Mouse (Mus musculus) limb, embryonic 10.5 days (tissue): ENCODE results near the gene Ttc25. TPM values are rescaled to one million over a fixed set of nuclear protein-coding genes. Genes with fewer than 3 reads are reported as not detected.

Experiments
- DNase-seq: peaks from one replicate; pipeline ENCODE4 v3.0.0-alpha.2; 2017; ENCODE audit warnings: low spot score
- H3K27ac ChIP-seq: fragments of 300-500 bp; sonication (generic); 2 replicates; pipeline ENCODE4 v1.5.1; 2016; ENCODE audit warnings: mild to moderate bottlenecking
- H3K27me3 ChIP-seq: fragments of 300-500 bp; sonication (generic); 2 replicates; pipeline ENCODE4 v1.6.1; 2016; ENCODE audit warnings: low read depth, mild to moderate bottlenecking; ENCODE audit not compliant: poor library complexity, severe bottlenecking
- H3K36me3 ChIP-seq: fragments of 300-500 bp; sonication (generic); 2 replicates; pipeline ENCODE4 v1.6.1; 2016; ENCODE audit warnings: mild to moderate bottlenecking, moderate library complexity
- H3K4me1 ChIP-seq: fragments of 300-500 bp; sonication (generic); 2 replicates; pipeline ENCODE4 v1.6.1; 2016
- H3K4me3 ChIP-seq: fragments of 300-500 bp; sonication (generic); 2 replicates; pipeline ENCODE4 v1.5.1; 2016; ENCODE audit warnings: mild to moderate bottlenecking, moderate library complexity
- H3K9me3 ChIP-seq: fragments of 300-500 bp; sonication (generic); replicated peaks from 2 replicates; pipeline ENCODE4 v1.6.1; 2016; ENCODE audit warnings: mild to moderate bottlenecking
- WGBS: fragments of 180-500 bp; shearing (Covaris S2); methylation state at CpG from one replicate; pipeline ENCODE4 v1.1.7; 2016; 5-methylcytosine and 5-hydroxymethylcytosine counted together
- polyA plus RNA-seq: library from polyadenylated mRNA; unstranded; fragments of >200 nt; fragmentation: Nextera tagmentation; extraction: Ambion mirVana; gene quantifications from 2 replicates; pipeline ENCODE4 v1.2.1, GENCODE M21; 2016

The Ttc25 gene
- polyA plus RNA-seq, 1 experiment from 2014 or later: 1.1 TPM

DNA sequence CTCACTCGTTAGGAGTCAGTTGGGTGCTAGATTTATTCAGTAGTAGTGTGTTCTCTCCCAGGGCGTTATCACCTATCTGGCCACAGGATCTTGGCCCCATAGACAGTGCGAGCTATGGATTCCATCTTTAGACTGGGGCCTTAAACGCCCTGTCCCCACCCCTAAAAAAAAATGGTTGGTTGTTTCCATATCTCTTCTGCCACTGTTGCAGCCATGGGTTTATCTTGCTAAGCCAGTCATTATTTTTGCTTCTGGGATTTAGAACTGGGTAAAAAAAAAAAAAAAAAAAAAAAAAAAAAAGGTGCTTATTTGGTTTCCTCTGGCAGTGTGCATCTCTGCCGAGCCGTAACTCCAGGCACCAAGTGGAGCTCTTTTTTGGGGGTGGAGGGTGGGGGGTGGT, 19.3 kb downstream of the Ttc25 start:
- Histone ChIP-seq H3K4me3 (no peak overlapping the region), H3K27ac (no peak overlapping the region), H3K27me3 (no peaks in the 10 kb centered on the region), H3K9me3 (no peaks in the 10 kb centered on the region), H3K36me3 (no peaks in the 10 kb centered on the region), H3K4me1 (peaks cover 6% of the 10 kb centered on the region; the same call in 1 of the 2 replicates)
- 89% methylated on average over 6 of the region's 6 CpGs for WGBS
- no peak for DNase-seq

DNA sequence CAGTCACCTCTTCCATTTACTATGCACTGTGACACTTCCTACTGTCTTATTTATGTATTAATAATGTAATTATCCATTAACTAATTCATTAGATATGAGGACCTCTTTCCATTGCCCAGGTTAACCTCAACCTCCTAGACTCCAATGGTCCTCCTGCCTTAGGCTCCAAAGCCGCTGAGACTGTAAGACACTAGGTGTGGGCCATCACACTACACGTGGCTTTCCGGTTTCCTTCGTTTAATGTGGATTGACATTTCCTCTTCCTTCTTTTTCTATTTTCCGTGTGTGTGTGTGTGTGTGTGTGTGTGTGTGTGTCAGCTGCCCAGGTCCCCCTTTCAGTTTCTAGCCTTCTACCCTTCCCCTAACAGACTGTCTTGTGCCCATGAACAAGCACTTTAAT, 21.8 kb downstream of the Ttc25 start:
- no peaks in the 10 kb centered on the region for H3K9me3 ChIP-seq
- 80% methylated on average over 5 of the region's 5 CpGs for WGBS
- peaks cover 19% of the 10 kb centered on the region for H3K4me1 ChIP-seq
- H3K27ac ChIP-seq: no peak overlapping the region
- DNase-seq: no peak
- H3K36me3 ChIP-seq: no peaks in the 10 kb centered on the region
- no peak overlapping the region for H3K4me3 ChIP-seq
- peaks cover 18% of the 10 kb centered on the region for H3K27me3 ChIP-seq

DNA sequence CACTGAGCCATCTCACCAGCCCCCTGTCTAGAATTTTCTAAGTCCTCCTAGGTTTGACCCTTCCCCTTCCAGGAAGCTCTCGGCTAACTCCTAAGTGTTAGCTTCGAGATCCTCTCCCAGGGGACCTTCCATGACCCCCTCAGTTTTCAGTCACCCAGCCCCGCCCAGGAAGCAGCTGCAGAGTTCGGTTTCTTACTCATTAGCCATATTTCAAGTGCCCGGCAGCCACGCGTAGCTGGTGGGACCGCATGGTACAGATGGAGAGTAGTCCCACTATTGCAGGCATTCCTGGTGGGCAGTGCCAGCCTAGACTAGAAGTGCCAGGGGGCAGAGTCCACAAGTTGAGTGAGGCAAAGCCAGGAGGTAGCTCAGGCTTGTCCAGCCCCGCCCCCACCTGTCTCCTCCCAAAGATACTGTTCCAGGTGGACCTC, 22.4 kb downstream of the Ttc25 start:
- WGBS: 78% methylated on average over 9 of the region's 9 CpGs
- Histone ChIP-seq H3K27me3 (peaks cover 22% of the 10 kb centered on the region), H3K4me3 (no peak overlapping the region), H3K9me3 (no peaks in the 10 kb centered on the region), H3K4me1 (peaks cover 19% of the 10 kb centered on the region), H3K36me3 (no peaks in the 10 kb centered on the region), H3K27ac (no peak overlapping the region)
- no peak for DNase-seq

DNA sequence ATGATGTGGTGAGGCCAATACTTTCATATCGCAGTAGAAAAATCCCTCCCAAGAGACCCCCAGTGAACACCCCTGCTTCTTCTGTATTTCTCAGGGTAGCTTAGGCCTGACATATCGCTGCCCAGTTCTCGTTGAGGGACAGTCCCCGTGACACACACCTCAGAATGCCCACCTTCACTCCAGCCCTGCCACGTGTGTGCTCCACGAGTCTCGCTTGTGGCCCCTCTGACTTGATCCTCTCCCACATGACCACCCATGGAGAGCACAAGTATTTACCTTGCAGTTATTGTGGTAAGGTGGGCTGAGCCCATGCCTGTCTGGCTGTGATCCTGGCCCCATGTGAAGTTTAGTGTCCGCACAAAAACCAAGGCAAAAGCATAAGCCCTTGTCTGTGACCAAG, 23.3 kb downstream of the Ttc25 start:
- DNase-seq: no peak
- WGBS: 90% methylated on average over 8 of the region's 8 CpGs
- H3K9me3 ChIP-seq: no peaks in the 10 kb centered on the region
- H3K27ac ChIP-seq: no peak overlapping the region
- peaks cover 22% of the 10 kb centered on the region for H3K27me3 ChIP-seq
- H3K36me3 ChIP-seq: no peaks in the 10 kb centered on the region
- H3K4me3 ChIP-seq: no peak overlapping the region
- H3K4me1 ChIP-seq: peaks cover 19% of the 10 kb centered on the region

DNA sequence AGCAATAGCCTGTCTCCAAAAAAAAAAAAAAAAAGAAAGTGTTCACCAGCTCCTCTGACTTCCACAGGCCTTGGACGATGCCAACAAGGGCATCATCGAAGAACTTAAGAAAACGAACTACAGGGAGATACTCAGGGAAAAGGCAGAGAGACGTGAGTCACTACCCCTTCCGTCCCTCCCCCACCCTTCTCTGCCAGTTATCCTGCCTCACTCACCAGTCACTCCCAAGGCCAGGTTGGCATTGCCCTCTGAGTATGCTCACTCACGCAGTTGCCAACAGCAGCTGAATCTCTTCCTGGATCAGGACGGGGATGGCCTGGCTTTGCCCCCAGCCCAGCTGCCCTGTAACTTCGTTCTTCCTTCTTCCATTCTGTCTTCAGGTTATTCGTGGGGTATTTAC, 24.4 kb downstream of the Ttc25 start:
- no peak overlapping the region for H3K27ac ChIP-seq
- WGBS: 57% methylated on average over 9 of the region's 9 CpGs
- H3K4me1 ChIP-seq: peaks cover 20% of the 10 kb centered on the region
- no peak overlapping the region for H3K4me3 ChIP-seq
- H3K27me3 ChIP-seq: peaks cover 22% of the 10 kb centered on the region
- H3K36me3 ChIP-seq: no peaks in the 10 kb centered on the region
- no peaks in the 10 kb centered on the region for H3K9me3 ChIP-seq
- no peak for DNase-seq

DNA sequence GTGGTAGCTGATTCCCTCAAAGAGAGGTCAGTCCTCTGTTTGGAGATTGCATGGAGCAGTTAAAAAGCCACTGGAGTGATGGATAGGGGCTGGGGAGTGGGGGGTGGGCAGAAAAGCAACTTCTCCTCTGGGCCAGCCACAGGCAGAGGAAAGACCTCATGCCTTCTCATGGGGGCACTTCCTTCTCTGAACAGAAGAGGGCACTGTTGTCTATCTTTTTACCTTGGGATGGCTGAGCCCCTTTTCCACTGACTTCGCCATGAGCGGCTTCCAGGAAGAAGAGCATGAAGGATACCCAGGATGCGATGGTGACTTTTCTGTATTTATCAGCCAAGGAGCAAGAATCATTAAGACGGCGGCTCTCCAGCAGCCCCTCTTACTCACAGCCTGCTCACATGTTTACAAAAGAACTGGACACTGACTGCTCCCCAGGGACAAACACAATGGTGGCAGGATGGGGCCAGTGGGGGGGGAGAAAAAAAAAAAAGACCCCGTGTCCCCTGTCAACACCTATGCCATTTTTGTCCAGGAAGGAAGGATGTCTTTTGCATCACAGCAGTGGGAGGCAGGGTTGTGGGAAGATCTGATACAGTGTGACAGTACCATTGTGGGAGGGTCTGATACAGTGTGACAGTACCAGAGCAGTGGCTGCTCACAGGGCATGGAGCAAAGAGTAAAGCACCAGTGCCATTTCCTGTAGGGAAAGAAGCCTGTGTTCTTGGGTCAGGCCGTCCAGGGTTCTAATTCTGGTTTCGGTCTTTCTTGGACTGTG, 25.2 kb downstream of the Ttc25 start:
- Histone ChIP-seq H3K36me3 (no peaks in the 10 kb centered on the region), H3K4me3 (peak overlapping the region; percentile 28), H3K27me3 (peaks cover 25% of the 10 kb centered on the region), H3K4me1 (peaks cover 29% of the 10 kb centered on the region), H3K9me3 (no peaks in the 10 kb centered on the region), H3K27ac (no peak overlapping the region)
- WGBS: 14% methylated on average over 8 of the region's 8 CpGs
- DNase-seq: peak; percentile 77

DNA sequence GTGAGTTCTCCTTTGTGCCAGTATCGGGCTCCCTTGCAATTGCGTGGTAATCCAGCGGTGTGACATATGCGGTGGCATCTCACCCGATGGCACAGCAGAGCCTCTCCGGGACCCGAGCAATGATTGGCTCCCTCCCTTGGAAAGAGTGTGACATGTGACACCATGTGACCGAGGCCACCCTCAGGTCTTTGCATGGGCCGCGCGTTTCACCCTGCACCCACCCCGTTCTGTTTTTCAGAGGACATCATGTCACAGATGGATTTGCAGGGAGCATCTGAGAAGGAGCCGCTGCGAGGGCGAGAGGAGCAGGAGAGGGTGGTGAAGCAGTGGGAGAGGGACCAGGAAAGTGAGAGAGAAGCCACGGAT, 25.8 kb downstream of the Ttc25 start:
- Histone ChIP-seq H3K27me3 (peaks cover 30% of the 10 kb centered on the region), H3K4me1 (peaks cover 34% of the 10 kb centered on the region), H3K9me3 (no peaks in the 10 kb centered on the region), H3K27ac (no peak overlapping the region), H3K4me3 (peak overlapping the region; percentile 28), H3K36me3 (no peaks in the 10 kb centered on the region)
- 9% methylated on average over 16 of the region's 16 CpGs for WGBS
- DNase-seq: no peak

DNA sequence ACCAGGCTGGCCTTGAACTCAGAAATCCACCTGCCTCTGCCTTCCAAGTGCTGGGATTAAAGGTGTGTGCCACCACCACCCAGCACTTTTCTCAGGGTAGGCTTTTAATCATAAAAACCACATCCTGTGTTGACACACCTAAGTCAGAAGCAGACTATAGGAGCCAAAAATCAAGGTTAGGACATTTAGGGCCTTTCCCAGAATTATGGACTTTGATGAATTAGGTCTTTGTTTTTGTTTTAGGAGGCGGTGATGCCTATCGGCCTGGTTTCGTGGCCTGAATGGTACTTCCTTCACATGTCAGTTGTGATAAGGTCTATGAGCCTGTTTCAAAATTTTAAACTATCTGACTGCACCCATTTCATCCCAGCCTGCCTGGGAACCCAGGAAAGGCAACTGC, 28.8 kb downstream of the Ttc25 start:
- Histone ChIP-seq H3K27ac (peak overlapping the region; percentile 87), H3K4me3 (peak overlapping the region; percentile 79), H3K4me1 (peaks cover 32% of the 10 kb centered on the region), H3K9me3 (no peaks in the 10 kb centered on the region), H3K27me3 (peaks cover 33% of the 10 kb centered on the region), H3K36me3 (peaks cover 26% of the 10 kb centered on the region)
- no peak for DNase-seq
- WGBS: 94% methylated on average over 3 of the region's 3 CpGs

DNA sequence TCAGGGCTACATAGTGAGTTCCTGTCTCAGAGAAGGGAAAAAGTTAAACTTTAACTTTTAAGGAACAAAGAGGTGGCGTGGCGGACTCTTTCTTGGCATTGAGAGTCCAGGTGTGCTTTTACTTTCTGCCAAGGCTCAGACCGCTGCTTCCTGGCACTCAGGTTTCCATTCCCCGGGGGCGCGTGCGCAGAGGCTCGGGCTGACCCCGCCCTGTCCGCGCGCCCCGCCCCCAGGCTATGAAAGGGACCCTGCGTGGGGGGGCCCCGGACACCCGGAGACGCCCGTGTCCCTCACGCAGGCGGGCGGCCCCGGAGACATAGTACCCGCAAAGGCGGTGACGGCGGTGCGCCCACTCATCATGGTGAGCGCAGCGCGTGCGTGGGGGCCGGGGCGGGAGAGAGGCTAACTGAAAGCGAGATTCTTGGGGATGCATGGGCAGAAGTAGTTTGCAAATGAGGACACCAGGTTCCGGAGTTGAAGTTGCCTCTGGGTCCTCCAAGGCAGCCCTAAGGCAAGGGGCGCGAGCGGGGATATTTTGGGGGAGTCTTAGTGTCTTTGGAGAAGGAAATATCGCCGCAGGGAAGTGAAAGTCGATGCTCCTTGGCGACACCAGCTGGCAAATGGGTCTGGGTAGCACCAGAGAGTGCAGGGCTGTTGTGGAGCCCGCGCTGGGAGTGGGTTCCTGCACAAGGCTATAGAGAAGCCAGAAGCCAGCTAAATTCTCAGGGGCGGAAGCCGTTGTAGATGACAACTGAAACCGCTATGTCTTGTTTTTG, 29.5 kb downstream of the Ttc25 start, which contains the start of gene Cnp:
Cnp (plus strand) TSS at position 197 of the 776 bp plus-strand sequence.
- peak; percentile 83 for DNase-seq
- WGBS: 3% methylated on average over 46 of the region's 47 CpGs
- peaks cover 33% of the 10 kb centered on the region for H3K36me3 ChIP-seq
- peaks cover 33% of the 10 kb centered on the region for H3K27me3 ChIP-seq
- H3K4me3 ChIP-seq: peak within 1 kb of the TSS; percentile 79
- no peaks in the 10 kb centered on the region for H3K9me3 ChIP-seq
- H3K4me1 ChIP-seq: peaks cover 32% of the 10 kb centered on the region
- peak within 1 kb of the TSS; percentile 87 for H3K27ac ChIP-seq

DNA sequence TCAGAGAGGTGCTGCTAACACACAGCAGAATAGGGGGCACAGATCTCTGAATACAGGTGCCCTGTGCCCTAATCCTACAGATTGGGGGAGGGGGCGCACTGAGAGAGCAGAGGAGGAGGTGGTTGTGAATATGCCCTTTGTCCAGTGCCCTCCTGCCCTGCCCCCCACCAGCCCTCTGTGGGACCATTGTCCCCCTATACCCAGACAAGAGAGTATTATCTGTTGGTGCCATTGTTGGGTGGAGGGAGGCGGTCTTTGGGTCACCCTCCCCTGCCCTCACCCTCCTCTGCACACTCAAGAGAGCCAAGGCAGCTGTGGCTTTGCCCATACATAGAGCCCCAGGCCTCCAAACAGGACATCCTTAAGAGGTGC, 30.1 kb downstream of the Ttc25 start:
- 60% methylated on average over 2 of the region's 2 CpGs for WGBS
- Histone ChIP-seq H3K4me3 (peak overlapping the region; percentile 79), H3K27ac (peak overlapping the region; percentile 87; the same call in 1 of the 2 replicates), H3K4me1 (peaks cover 29% of the 10 kb centered on the region), H3K27me3 (peaks cover 32% of the 10 kb centered on the region), H3K36me3 (peaks cover 38% of the 10 kb centered on the region), H3K9me3 (no peaks in the 10 kb centered on the region)
- DNase-seq: no peak

DNA sequence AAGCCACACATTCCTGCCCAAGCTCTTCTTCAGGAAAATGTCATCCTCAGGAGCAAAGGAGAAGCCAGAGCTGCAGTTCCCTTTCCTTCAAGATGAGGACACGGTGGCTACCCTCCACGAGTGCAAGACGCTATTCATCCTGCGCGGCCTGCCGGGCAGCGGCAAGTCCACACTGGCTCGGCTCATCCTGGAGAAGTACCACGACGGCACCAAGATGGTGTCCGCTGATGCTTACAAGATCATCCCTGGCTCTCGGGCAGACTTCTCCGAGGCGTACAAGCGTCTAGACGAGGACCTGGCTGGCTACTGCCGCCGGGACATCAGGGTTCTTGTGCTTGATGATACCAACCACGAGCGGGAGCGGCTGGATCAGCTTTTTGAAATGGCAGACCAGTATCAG, 30.8 kb downstream of the Ttc25 start:
- Histone ChIP-seq H3K27ac (no peak overlapping the region), H3K4me1 (peaks cover 21% of the 10 kb centered on the region), H3K36me3 (peaks cover 46% of the 10 kb centered on the region), H3K9me3 (no peaks in the 10 kb centered on the region), H3K4me3 (0 out of 2 replicates have a peak overlapping the region, but pooled peaks have one; percentile 79), H3K27me3 (peaks cover 24% of the 10 kb centered on the region)
- 71% methylated on average over 21 of the region's 21 CpGs for WGBS
- no peak for DNase-seq

DNA sequence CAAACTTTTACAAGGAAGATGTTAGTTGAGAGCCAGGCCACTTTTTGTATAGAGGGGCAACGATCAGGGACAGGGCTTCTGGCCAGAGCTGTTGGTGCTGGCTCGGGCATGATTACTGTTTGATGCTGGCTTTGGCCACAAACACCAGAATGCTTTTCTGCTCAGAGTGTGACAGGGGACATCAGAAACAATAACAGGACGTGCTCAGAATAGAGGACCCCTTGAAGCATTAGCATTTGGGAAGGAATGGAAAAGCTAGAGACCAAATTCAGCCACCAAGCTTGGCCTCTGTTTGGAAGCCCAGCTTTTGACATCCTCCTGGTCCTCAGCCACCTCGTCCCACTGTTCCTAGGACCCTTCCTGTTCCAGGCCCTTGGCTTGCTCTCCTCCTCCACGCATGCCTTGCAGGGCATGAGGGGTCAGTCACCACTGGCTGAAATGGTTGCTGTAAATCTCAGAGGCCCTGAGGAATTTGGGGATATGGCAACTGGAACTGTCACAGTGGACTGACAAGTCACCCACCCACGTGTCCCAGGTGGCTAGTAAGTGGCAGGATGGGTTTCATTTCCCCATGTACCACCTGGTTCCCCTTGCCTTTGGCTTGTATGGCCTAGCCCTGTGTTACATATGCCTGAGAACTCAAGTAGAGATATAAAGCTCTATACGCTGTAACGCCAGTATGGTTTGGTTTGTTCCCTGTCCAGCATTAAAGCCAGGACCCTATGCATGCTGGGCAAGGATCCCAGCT, 32.6 kb downstream of the Ttc25 start:
- Histone ChIP-seq H3K27ac (no peak overlapping the region), H3K36me3 (peaks cover 64% of the 10 kb centered on the region), H3K9me3 (no peaks in the 10 kb centered on the region), H3K27me3 (peaks cover 11% of the 10 kb centered on the region), H3K4me1 (peaks cover 19% of the 10 kb centered on the region), H3K4me3 (no peak overlapping the region)
- WGBS: 80% methylated on average over 8 of the region's 8 CpGs
- DNase-seq: no peak
